Mouse (Mus musculus): ENCODE data around the gene Zbtb1.

- peak; percentile 26; the same call in 1 of the 2 replicates for TF ChIP-seq CTCF (IDR thresholded peaks at IDR 0.05; ENCODE audit: borderline replicate concordance, insufficient read depth, low read length)
- no peak for TF ChIP-seq POLR2A (IDR thresholded peaks at IDR 0.05; ENCODE audit: low read depth, low read length)
These were observed 24.2 kb upstream of the Zbtb1 start for GRCm38 (mm10) chr12:76345759-76346455.

Measured in embryonic fibroblast, embryonic 13.5 days (primary cell).